Mouse (Mus musculus): ENCODE results near the gene Sppl2c. TPM values are rescaled to one million over a fixed set of nuclear protein-coding genes. Genes with fewer than 3 reads are reported as not detected.

Sppl2c gene
- total RNA-seq, 1 experiment, result not detected

- Histone ChIP-seq H3K9ac (ENCODE audit: insufficient read depth, low read depth, low read length, poor library complexity, severe bottlenecking) (no peak overlapping the region), H3K4me1 (ENCODE audit: control insufficient read depth in 2 of 2, insufficient read depth in 2 of 2, low read length in 2 of 2, poor library complexity in 1 of 2) (no peaks in the 10 kb centered on the region), H3K9me3 (ENCODE audit: control insufficient read depth, insufficient read depth, low read depth, low read length) (no peaks in the 10 kb centered on the region), H3K27ac (ENCODE audit: insufficient read depth, low read depth, low read length, poor library complexity, severe bottlenecking) (no peak overlapping the region), H3K4me3 (ENCODE audit: insufficient read depth in 1 of 2, low read depth in 1 of 2, low read length in 2 of 2, poor library complexity in 1 of 2, severe bottlenecking in 1 of 2) (no peak overlapping the region), H3K36me3 (ENCODE audit: control insufficient read depth, insufficient read depth, low read length, poor library complexity, severe bottlenecking) (no peaks in the 10 kb centered on the region)
- no peak for DNase-seq (ENCODE audit: low read depth, low spot score)
- TF ChIP-seq ZC3H11A (IDR thresholded peaks at IDR 0.05; ENCODE audit: borderline replicate concordance, low read depth, low read length) (no peak), CHD2 (IDR thresholded peaks at IDR 0.05; ENCODE audit: low read depth, low read length) (no peak)
- in situ Hi-C loops (cut with MboI; ENCODE audit: low sequenced_read_pairs in 2 of 2, unreplicated experiment in 2 of 2), result no loop called here
Observed at GRCm38 (mm10) chr11:104154332-104154731, 31.8 kb upstream of the Sppl2c start.

- H3K36me3 ChIP-seq (ENCODE audit: control insufficient read depth, insufficient read depth, low read length, poor library complexity, severe bottlenecking), result no peaks in the 10 kb centered on the region
- H3K9ac ChIP-seq (ENCODE audit: insufficient read depth, low read depth, low read length, poor library complexity, severe bottlenecking), result no peak overlapping the region
- H3K4me3 ChIP-seq (ENCODE audit: insufficient read depth in 1 of 2, low read depth in 1 of 2, low read length in 2 of 2, poor library complexity in 1 of 2, severe bottlenecking in 1 of 2), result no peak overlapping the region
- H3K27ac ChIP-seq (ENCODE audit: insufficient read depth, low read depth, low read length, poor library complexity, severe bottlenecking), result no peak overlapping the region
- H3K9me3 ChIP-seq (ENCODE audit: control insufficient read depth, insufficient read depth, low read depth, low read length), result no peaks in the 10 kb centered on the region
- in situ Hi-C loops (cut with MboI; ENCODE audit: low sequenced_read_pairs in 2 of 2, unreplicated experiment in 2 of 2), result no loop called here
- no peak for TF ChIP-seq HCFC1 (IDR thresholded peaks at IDR 0.05; ENCODE audit: borderline replicate concordance, insufficient read depth, low read length)
- no peak for TF ChIP-seq CHD2 (IDR thresholded peaks at IDR 0.05; ENCODE audit: low read depth, low read length)
- no peak for TF ChIP-seq MAFK (IDR thresholded peaks at IDR 0.05; ENCODE audit: insufficient read depth, low read depth, low read length)
- TF ChIP-seq ZNF384 (IDR thresholded peaks at IDR 0.05; ENCODE audit: low read depth, low read length), result no peak
- no peak for TF ChIP-seq ZC3H11A (IDR thresholded peaks at IDR 0.05; ENCODE audit: borderline replicate concordance, low read depth, low read length)
- H3K4me1 ChIP-seq (ENCODE audit: control insufficient read depth in 2 of 2, insufficient read depth in 2 of 2, low read length in 2 of 2, poor library complexity in 1 of 2), result no peaks in the 10 kb centered on the region
- DNase-seq (ENCODE audit: low read depth, low spot score), result no peak
Observed at GRCm38 (mm10) chr11:104154820-104155635, 31.1 kb upstream of the Sppl2c start.

- Histone ChIP-seq H3K36me3 (ENCODE audit: control insufficient read depth, insufficient read depth, low read length, poor library complexity, severe bottlenecking) (no peaks in the 10 kb centered on the region), H3K9ac (ENCODE audit: insufficient read depth, low read depth, low read length, poor library complexity, severe bottlenecking) (no peak overlapping the region), H3K27ac (ENCODE audit: insufficient read depth, low read depth, low read length, poor library complexity, severe bottlenecking) (no peak overlapping the region), H3K9me3 (ENCODE audit: control insufficient read depth, insufficient read depth, low read depth, low read length) (no peaks in the 10 kb centered on the region), H3K4me1 (ENCODE audit: control insufficient read depth in 2 of 2, insufficient read depth in 2 of 2, low read length in 2 of 2, poor library complexity in 1 of 2) (no peaks in the 10 kb centered on the region), H3K4me3 (ENCODE audit: insufficient read depth in 1 of 2, low read depth in 1 of 2, low read length in 2 of 2, poor library complexity in 1 of 2, severe bottlenecking in 1 of 2) (no peak overlapping the region)
- in situ Hi-C loops (cut with MboI; ENCODE audit: low sequenced_read_pairs in 2 of 2, unreplicated experiment in 2 of 2), result no loop called here
- TF ChIP-seq ZC3H11A (IDR thresholded peaks at IDR 0.05; ENCODE audit: borderline replicate concordance, low read depth, low read length), result no peak
- TF ChIP-seq HCFC1 (IDR thresholded peaks at IDR 0.05; ENCODE audit: borderline replicate concordance, insufficient read depth, low read length), result no peak
- no peak for TF ChIP-seq CHD2 (IDR thresholded peaks at IDR 0.05; ENCODE audit: low read depth, low read length)
- TF ChIP-seq ZNF384 (IDR thresholded peaks at IDR 0.05; ENCODE audit: low read depth, low read length), result no peak
- no peak for TF ChIP-seq MAFK (IDR thresholded peaks at IDR 0.05; ENCODE audit: insufficient read depth, low read depth, low read length)
- DNase-seq (ENCODE audit: low read depth, low spot score), result no peak
Observed at GRCm38 (mm10) chr11:104155899-104156298, 30.2 kb upstream of the Sppl2c start.

GRCm38 (mm10) chr11:104156391-104156790 is 29.7 kb upstream of the Sppl2c start:
- H3K9me3 ChIP-seq (ENCODE audit: control insufficient read depth, insufficient read depth, low read depth, low read length), result no peaks in the 10 kb centered on the region
- H3K36me3 ChIP-seq (ENCODE audit: control insufficient read depth, insufficient read depth, low read length, poor library complexity, severe bottlenecking), result no peaks in the 10 kb centered on the region
- no peaks in the 10 kb centered on the region for H3K4me1 ChIP-seq (ENCODE audit: control insufficient read depth in 2 of 2, insufficient read depth in 2 of 2, low read length in 2 of 2, poor library complexity in 1 of 2)
- no peak overlapping the region for H3K9ac ChIP-seq (ENCODE audit: insufficient read depth, low read depth, low read length, poor library complexity, severe bottlenecking)
- no peak for DNase-seq (ENCODE audit: low read depth, low spot score)
- in situ Hi-C loops (cut with MboI; ENCODE audit: low sequenced_read_pairs in 2 of 2, unreplicated experiment in 2 of 2), result no loop called here
- TF ChIP-seq ZNF384 (IDR thresholded peaks at IDR 0.05; ENCODE audit: low read depth, low read length) (no peak), ZC3H11A (IDR thresholded peaks at IDR 0.05; ENCODE audit: borderline replicate concordance, low read depth, low read length) (no peak), HCFC1 (IDR thresholded peaks at IDR 0.05; ENCODE audit: borderline replicate concordance, insufficient read depth, low read length) (no peak), MAFK (IDR thresholded peaks at IDR 0.05; ENCODE audit: insufficient read depth, low read depth, low read length) (no peak), CHD2 (IDR thresholded peaks at IDR 0.05; ENCODE audit: low read depth, low read length) (no peak)
- H3K27ac ChIP-seq (ENCODE audit: insufficient read depth, low read depth, low read length, poor library complexity, severe bottlenecking), result no peak overlapping the region
- H3K4me3 ChIP-seq (ENCODE audit: insufficient read depth in 1 of 2, low read depth in 1 of 2, low read length in 2 of 2, poor library complexity in 1 of 2, severe bottlenecking in 1 of 2), result no peak overlapping the region
